Mouse (Mus musculus) cerebellum, adult 11-12 months (tissue): ENCODE measurements at regions not wholly inside any gene's neighbourhood (a gene's known extent, or its start where the extent isn't known, plus 50 kb on each side); places are given as distances from the start of the nearest gene placed in this dataset.

Source experiments
- DNase-seq: peaks from one replicate; pipeline ENCODE4 v3.0.0; 2022

DNA sequence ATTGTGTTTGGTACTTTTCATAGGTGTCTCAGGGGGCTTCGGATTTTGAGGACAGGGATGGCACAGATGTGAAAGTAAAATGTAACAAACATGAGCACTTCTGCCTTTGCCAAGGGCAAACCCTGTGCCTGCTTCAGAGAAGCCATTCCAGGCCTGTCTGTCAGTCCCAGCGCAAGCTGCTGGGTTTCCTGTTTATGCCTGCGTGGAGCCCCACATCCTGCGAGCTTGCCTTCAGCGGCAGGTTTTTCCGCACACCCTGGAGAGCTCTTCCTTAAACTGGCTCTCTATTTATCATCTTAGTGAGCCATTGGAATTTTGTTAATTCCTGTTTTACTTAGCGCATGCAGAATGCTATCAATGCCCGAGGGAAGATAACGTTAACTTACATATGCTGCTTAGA is 159.5 kb downstream of the Zfp281 start:
- DNase-seq: no peak

DNA sequence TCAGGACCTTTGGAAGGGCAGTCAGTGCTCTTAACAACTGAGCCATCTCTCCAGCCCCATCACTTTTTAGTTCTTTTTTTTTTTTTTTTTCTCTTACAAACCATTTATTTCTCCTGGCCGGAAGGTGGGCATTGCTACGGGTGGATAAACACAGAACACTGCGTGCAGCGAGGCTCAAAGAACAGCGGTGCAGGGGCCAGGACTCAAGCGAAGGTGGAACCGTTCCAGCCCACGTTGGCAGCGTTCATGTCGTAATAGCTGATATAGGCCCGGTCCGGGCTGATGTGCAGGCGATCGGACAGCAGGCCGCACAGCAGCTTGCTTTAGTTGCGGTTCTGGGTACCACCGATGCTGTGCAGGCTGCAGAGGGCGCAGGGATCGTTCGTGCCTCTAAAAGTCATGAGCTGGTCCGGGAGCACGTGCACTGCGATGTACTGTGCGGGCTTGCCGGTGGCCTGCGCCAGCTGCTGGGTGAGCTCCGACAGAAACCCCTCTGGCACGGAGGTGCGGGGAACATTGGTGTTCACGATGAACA is 164.3 kb downstream of the Zfp281 start:
- no peak for DNase-seq

DNA sequence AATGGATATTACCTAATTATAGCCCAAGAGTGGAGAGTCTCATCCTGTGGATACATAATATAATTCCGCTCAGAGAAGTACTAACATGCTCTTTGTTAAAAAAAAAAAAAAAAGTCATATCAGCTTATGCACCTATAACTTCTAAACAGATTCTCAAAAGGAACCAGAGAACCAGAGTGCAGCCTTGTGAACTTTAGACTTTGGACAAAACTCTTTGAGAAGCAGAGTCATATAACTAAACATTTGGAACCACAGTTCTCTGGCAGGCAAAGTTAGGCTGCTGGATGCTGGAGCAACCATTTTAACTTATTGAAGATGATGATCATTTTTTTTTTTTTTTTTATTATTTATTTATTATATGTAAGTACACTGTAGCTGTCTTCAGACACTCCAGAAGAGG is 166.9 kb downstream of the Zfp281 start:
- DNase-seq: no peak
